Mouse (Mus musculus) liver, embryonic 14.5 days (tissue): Measurements from ENCODE around the gene Pla2g12b.

Source experiments
- CTCF ChIP-seq: IDR thresholded peaks from 2 replicates; pipeline ENCODE4 v1.5.1; 2016; ENCODE audit warnings: antibody characterized with exemption, low read depth, control low read depth
- EP300 ChIP-seq: IDR thresholded peaks from 2 replicates; pipeline ENCODE4 v1.6.1; 2016; ENCODE audit warnings: antibody characterized with exemption, low read depth

DNA sequence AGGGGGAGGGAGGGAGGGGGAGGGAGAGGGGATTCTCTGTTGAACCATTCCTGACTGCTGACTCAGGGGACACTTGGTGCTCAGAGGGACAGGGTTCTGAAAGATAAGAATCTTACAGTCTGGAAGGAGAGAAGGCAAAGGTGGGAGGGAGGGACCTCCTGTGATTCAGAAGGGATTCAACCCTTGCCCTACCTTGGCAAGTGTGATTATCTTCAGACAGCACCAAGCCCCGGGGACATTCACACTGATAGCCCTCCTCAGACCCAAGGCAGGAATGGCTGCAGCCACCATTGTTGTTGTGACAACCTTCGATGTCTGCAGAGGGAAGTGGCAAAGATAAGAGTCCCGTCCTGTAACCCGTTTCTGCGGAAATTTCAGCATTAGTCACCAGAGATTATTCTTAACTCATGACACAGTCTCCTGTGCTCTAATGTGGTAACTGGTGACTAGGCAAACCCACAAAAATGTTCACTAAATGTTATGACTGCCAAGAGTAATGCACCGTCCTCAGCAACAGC is 27.3 kb downstream of the Pla2g12b start:
- TF ChIP-seq CTCF (no peak), EP300 (no peak)
